Mouse (Mus musculus) CH12.LX (cell line): ENCODE measurements at regions not wholly inside any gene's neighbourhood (a gene's known extent, or its start where the extent isn't known, plus 50 kb on each side); places are given as distances from the start of the nearest gene placed in this dataset.

Source experiments
- DNase-seq: peaks from one replicate; pipeline ENCODE4 v3.0.0-alpha.2; 2013; ENCODE audit errors: extremely low read depth
- H3K27ac ChIP-seq: 2 replicates; pipeline ENCODE4 v1.5.1; 2012; ENCODE audit warnings: low read depth, mild to moderate bottlenecking, control low read depth, moderate library complexity; ENCODE audit not compliant: insufficient read depth
- H3K27me3 ChIP-seq: replicated peaks from 2 replicates; pipeline ENCODE3; 2012; ENCODE audit warnings: inconsistent platforms
- H3K36me3 ChIP-seq, 2 experiments: replicated peaks in 1 of 2; 2 replicates each; pipeline versions ENCODE3 to v1.6.1; 2012; ENCODE audit warnings: inconsistent platforms in 1 of 2, low read length in 1 of 2, mild to moderate bottlenecking in 1 of 2, mixed read lengths in 1 of 2, moderate library complexity in 1 of 2; ENCODE audit not compliant: control insufficient read depth in 1 of 2, insufficient read depth in 1 of 2
- H3K4me1 ChIP-seq, 2 experiments: 2 replicates each; pipeline ENCODE4 v1.6.1; 2012; ENCODE audit warnings: inconsistent platforms in 1 of 2, moderate library complexity in 1 of 2; ENCODE audit not compliant: insufficient read depth in 2 of 2, control insufficient read depth in 1 of 2
- H3K4me2 ChIP-seq: 2 replicates; pipeline ENCODE4 v1.6.1; 2012; ENCODE audit warnings: low read depth, mild to moderate bottlenecking, control low read depth; ENCODE audit not compliant: poor library complexity, insufficient read depth, severe bottlenecking
- H3K4me3 ChIP-seq, 3 experiments: fragments of 150-350 bp in 1 of 3; sonication (generic) in 1 of 3; replicated peaks in 1 of 3; 2 replicates each; pipeline versions ENCODE3 to v1.5.1; 2011 to 2012; ENCODE audit warnings: low read depth in 2 of 3, low read length in 2 of 3, mild to moderate bottlenecking in 2 of 3, moderate library complexity in 2 of 3, control low read depth in 1 of 3, improper control_type of control experiment in 1 of 3, inconsistent platforms in 1 of 3, mixed read lengths in 1 of 3; ENCODE audit not compliant: poor library complexity in 1 of 3
- H3K79me2 ChIP-seq: replicated peaks from 2 replicates; pipeline ENCODE4 v1.6.1; 2012; ENCODE audit warnings: mild to moderate bottlenecking, moderate library complexity; ENCODE audit not compliant: control insufficient read depth, poor library complexity, insufficient read depth, severe bottlenecking; ENCODE audit errors: extremely low read depth
- H3K9ac ChIP-seq: 2 replicates; pipeline ENCODE4 v1.6.1; 2012; ENCODE audit warnings: low read depth, mild to moderate bottlenecking, control low read depth, moderate library complexity; ENCODE audit not compliant: insufficient read depth
- H3K9me3 ChIP-seq: replicated peaks from 2 replicates; pipeline ENCODE3; 2012; ENCODE audit warnings: low read length, inconsistent platforms, mixed read lengths
- CTCF ChIP-seq, 2 experiments: IDR thresholded peaks in 1 of 2; conservative IDR thresholded peaks in 1 of 2; 2 replicates each; pipeline ENCODE4 v1.5.1; 2011 to 2012; ENCODE audit warnings: low read depth in 2 of 2, low read length in 2 of 2, improper control_type of control experiment in 1 of 2, inconsistent platforms in 1 of 2, mild to moderate bottlenecking in 1 of 2, moderate library complexity in 1 of 2
- ELF1 ChIP-seq: IDR thresholded peaks from 2 replicates; pipeline ENCODE4 v1.6.1; 2014; ENCODE audit warnings: low read depth, mild to moderate bottlenecking, inconsistent platforms, low read length, improper control_type of control experiment
- EP300 ChIP-seq: IDR thresholded peaks from 2 replicates; pipeline ENCODE4 v1.6.1; 2011; ENCODE audit warnings: low read length, improper control_type of control experiment
- ETS1 ChIP-seq: conservative IDR thresholded peaks from 2 replicates; pipeline ENCODE4 v1.6.1; 2012; ENCODE audit warnings: low read depth, mild to moderate bottlenecking, inconsistent platforms, low read length, improper control_type of control experiment, moderate library complexity
- JUN ChIP-seq: IDR thresholded peaks from 2 replicates; pipeline ENCODE4 v1.6.1; 2011; ENCODE audit warnings: low read depth, mild to moderate bottlenecking, low read length, improper control_type of control experiment, moderate library complexity; ENCODE audit not compliant: insufficient read depth
- MAX ChIP-seq: IDR thresholded peaks from 2 replicates; pipeline ENCODE4 v1.6.1; 2011; ENCODE audit warnings: low read length, improper control_type of control experiment
- MYC ChIP-seq: IDR thresholded peaks from 2 replicates; pipeline ENCODE4 v1.6.1; 2011; ENCODE audit warnings: low read depth, mild to moderate bottlenecking, improper control_type of control experiment, low read length
- NELFE ChIP-seq: IDR thresholded peaks from 2 replicates; pipeline ENCODE4 v1.6.1; 2011; ENCODE audit warnings: low read depth, low read length, improper control_type of control experiment
- POLR2A ChIP-seq: IDR thresholded peaks from 2 replicates; pipeline ENCODE4 v1.6.1; 2011; ENCODE audit warnings: low read depth, mild to moderate bottlenecking, improper control_type of control experiment, low read length
- SMC3 ChIP-seq: IDR thresholded peaks from 2 replicates; pipeline ENCODE4 v1.6.1; 2011; ENCODE audit warnings: low read depth, low read length, improper control_type of control experiment
- TCF12 ChIP-seq: IDR thresholded peaks from 2 replicates; pipeline ENCODE4 v1.6.1; 2014; ENCODE audit warnings: low read depth, mild to moderate bottlenecking, inconsistent platforms, low read length, improper control_type of control experiment
- UBTF ChIP-seq: IDR thresholded peaks from 2 replicates; pipeline ENCODE4 v1.6.1; 2012; ENCODE audit warnings: low read depth, mild to moderate bottlenecking, inconsistent platforms, low read length, improper control_type of control experiment, moderate library complexity
- USF1 ChIP-seq: IDR thresholded peaks from 2 replicates; pipeline ENCODE4 v1.6.1; 2014; ENCODE audit warnings: low read depth, mild to moderate bottlenecking, inconsistent platforms, low read length, improper control_type of control experiment
- ZNF384 ChIP-seq: IDR thresholded peaks from 2 replicates; pipeline ENCODE4 v1.6.1; 2012; ENCODE audit warnings: low read depth, low read length, improper control_type of control experiment, inconsistent platforms
- dilution Hi-C: fragments of 300-500 bp; cut with MboI; formaldehyde crosslinking; loops from 2 replicates; pipeline ENCODE4 v1.14.3; 2020; ENCODE audit warnings: low sequenced_read_pairs; ENCODE audit not compliant: extremely low pct_unique_long_range_greater_than_20kb, extremely low pct_ligation_motif_present
- in situ Hi-C: fragments of 300-500 bp; cut with MboI; formaldehyde crosslinking; loops from 3 replicates; pipeline ENCODE4 v1.14.3; 2019; ENCODE audit warnings: low sequenced_read_pairs, low pct_ligation_motif_present, low pct_unique_long_range_greater_than_20kb, mixed read lengths

DNA sequence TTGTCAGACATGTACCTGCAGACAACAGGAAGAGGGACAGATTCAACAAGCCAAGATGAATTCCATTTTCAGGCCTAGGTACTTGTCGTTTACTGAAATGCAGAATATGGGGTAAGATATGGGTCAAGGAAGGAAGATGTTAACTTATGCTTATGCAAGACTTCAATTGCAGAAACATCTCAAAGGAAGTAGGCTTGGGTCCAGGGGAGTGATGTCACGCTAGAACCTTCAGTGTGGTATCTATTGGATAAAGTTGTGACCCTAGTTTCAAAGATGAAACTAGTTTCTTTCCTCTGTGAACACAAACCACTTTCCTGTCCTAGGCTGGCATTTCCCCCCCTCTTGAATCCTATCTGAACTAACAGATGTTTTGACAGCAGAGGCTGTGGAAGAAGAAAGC is 50.5 kb upstream of the Rbpj start:
- Histone ChIP-seq H3K4me3 (no peak overlapping the region), H3K27ac (no peak overlapping the region), H3K9ac (no peak overlapping the region), H3K36me3 (peaks cover 2 to 18% of the 10 kb centered on the region in 2 experiments), H3K27me3 (no peaks in the 10 kb centered on the region), H3K9me3 (no peaks in the 10 kb centered on the region), H3K4me2 (no peak overlapping the region), H3K4me1 (peaks cover 34 to 53% of the 10 kb centered on the region in 2 experiments), H3K79me2 (no peaks in the 10 kb centered on the region)
- dilution Hi-C loops (no loop called here), in situ Hi-C loops (no loop called here)
- TF ChIP-seq POLR2A (no peak), CTCF (conservative IDR thresholded peaks at IDR 0.05 in 1 of 2, IDR thresholded peaks at IDR 0.05 in 1 of 2; ENCODE audit: low read depth in 2 of 2, low read length in 2 of 2) (no peak), ETS1 (no peak), ELF1 (no peak), SMC3 (no peak), MYC (no peak), NELFE (no peak), ZNF384 (no peak), TCF12 (no peak), USF1 (no peak), EP300 (no peak), MAX (no peak), UBTF (no peak), JUN (no peak)
- DNase-seq, result no peak
